In genomic region chr12:103984935-103985334, GRCm38 (mm10) we compare ENCODE assay signal across 9 mouse cellular contexts. TPM values are rescaled to one million over a fixed set of nuclear protein-coding genes. Genes with fewer than 3 reads are reported as not detected.
DNase-seq lines count a peak whose midpoint lies in the region; ATAC-seq lines count a peak whose summit lies in the region.
"Had no signal": no experiment of that assay in that cellular context is flagged by ENCODE, and none has a peak within 500 bp of the region (broad histone marks: within the 10 kb centered on the region; RNA-seq: fewer than 3 reads in every experiment).

No protein-coding gene starts in this region.

- H3K4me3 ChIP-seq in intestine, embryonic 14.5 days (ENCODE audit: low read depth, low read length) = no peak overlapping the region
- no peak overlapping the region for H3K4me3 ChIP-seq in intestine, embryonic 15.5 days (replicated peaks)
- H3K4me3 ChIP-seq: embryonic facial prominence, embryonic 15.5 days had no signal

- no peak overlapping the region for H3K9ac ChIP-seq in intestine, embryonic 14.5 days (ENCODE audit: low read length)
- H3K9ac ChIP-seq in intestine, embryonic 15.5 days = no peak overlapping the region
- H3K9ac ChIP-seq: embryonic facial prominence, embryonic 15.5 days had no signal

- no peaks in the 10 kb centered on the region for H3K9me3 ChIP-seq in intestine, embryonic 14.5 days (ENCODE audit: control insufficient read depth, low read length)
- H3K9me3 ChIP-seq in intestine, embryonic 15.5 days = no peaks in the 10 kb centered on the region
- H3K9me3 ChIP-seq: embryonic facial prominence, embryonic 15.5 days had no signal

- no peak overlapping the region for H3K27ac ChIP-seq in intestine, embryonic 14.5 days (ENCODE audit: low read depth)
- no peak overlapping the region for H3K27ac ChIP-seq in intestine, embryonic 15.5 days
- H3K27ac ChIP-seq: embryonic facial prominence, embryonic 15.5 days had no signal

- H3K4me2 ChIP-seq in intestine, embryonic 14.5 days (ENCODE audit: low read length) = no peak overlapping the region
- no peak overlapping the region for H3K4me2 ChIP-seq in intestine, embryonic 15.5 days (replicated peaks)
- H3K4me2 ChIP-seq: embryonic facial prominence, embryonic 15.5 days had no signal

- intact Hi-C loops in left cerebral cortex, postnatal 14 days (cut with DNase I) = no loop called here

- H3K36me3 ChIP-seq in intestine, embryonic 14.5 days (ENCODE audit: control insufficient read depth, insufficient read depth, low read length) = no peaks in the 10 kb centered on the region
- no peaks in the 10 kb centered on the region for H3K36me3 ChIP-seq in intestine, embryonic 15.5 days
- H3K36me3 ChIP-seq: embryonic facial prominence, embryonic 15.5 days had no signal

- H3K27me3 ChIP-seq in intestine, embryonic 14.5 days (replicated peaks; ENCODE audit: control insufficient read depth, insufficient read depth, low read length) = no peaks in the 10 kb centered on the region
- no peaks in the 10 kb centered on the region for H3K27me3 ChIP-seq in intestine, embryonic 15.5 days (replicated peaks)
- H3K27me3 ChIP-seq: embryonic facial prominence, embryonic 15.5 days had no signal

- ATAC-seq in intestine, embryonic 14.5 days (replicated peaks; ENCODE audit: low FRiP score, low TSS enrichment, low read depth) = no peak
- no peak for ATAC-seq in intestine, embryonic 15.5 days

- no peaks in the 10 kb centered on the region for H3K4me1 ChIP-seq in intestine, embryonic 14.5 days (replicated peaks; ENCODE audit: control insufficient read depth, insufficient read depth, low read length)
- no peaks in the 10 kb centered on the region for H3K4me1 ChIP-seq in intestine, embryonic 15.5 days (replicated peaks)
- H3K4me1 ChIP-seq: embryonic facial prominence, embryonic 15.5 days had no signal

- DNase-seq in intestine, embryonic 14.5 days (ENCODE audit: low spot score) = peak; percentile 59
- DNase-seq in A20 (ENCODE audit: low read depth, low spot score) (peak; percentile 46), ES-CJ7 (ENCODE audit: low read depth, low spot score) (peak; percentile 55)
- DNase-seq in embryo, embryonic 11 days = peak; percentile 47
- peak; percentile 77 to 79 for DNase-seq in left cerebral cortex, postnatal 14 days (ENCODE audit: low spot score in 2 of 2)
- peak; percentile 79 for DNase-seq in testis, postnatal 10 days (ENCODE audit: low spot score)
- DNase-seq in urinary bladder, postnatal 10 days (ENCODE audit: low spot score) = no peak

- WGBS in intestine, embryonic 14.5 days = 65% methylated on average over 4 of the region's 4 CpGs
- 57% methylated on average over 4 of the region's 4 CpGs for WGBS in intestine, embryonic 15.5 days

RNA-seq across cellular contexts. Expression of gene Serpina11, which starts 4.8 kb away (rescaled TPM):
- polyA plus RNA-seq in intestine, embryonic 14.5 days (2014; fragmentation: Nextera tagmentation; extraction: Ambion mirVana) = not detected in 2 replicates
- polyA plus RNA-seq in intestine, embryonic 15.5 days (2015; fragmentation: Nextera tagmentation; extraction: Ambion mirVana) = 0.10 TPM in 1 of 2 replicates, not detected in the other
- not detected for total RNA-seq in left cerebral cortex, postnatal 14 days (2021)
- polyA plus RNA-seq: embryonic facial prominence, embryonic 15.5 days had no signal

RNA-seq across cellular contexts. Expression of gene Serpina1e, which starts 26.2 kb away (rescaled TPM):
- polyA plus RNA-seq in intestine, embryonic 14.5 days (2014; fragmentation: Nextera tagmentation; extraction: Ambion mirVana) = 5.3 and 9.2 TPM in 2 replicates
- polyA plus RNA-seq in intestine, embryonic 15.5 days (2015; fragmentation: Nextera tagmentation; extraction: Ambion mirVana) = 25.6 and 27.7 TPM in 2 replicates
- total RNA-seq in left cerebral cortex, postnatal 14 days (2021) = not detected

RNA-seq across cellular contexts. Expression of gene Serpina9, which starts 28.6 kb away (rescaled TPM):
- polyA plus RNA-seq in intestine, embryonic 14.5 days (2014; fragmentation: Nextera tagmentation; extraction: Ambion mirVana) = 0.04 TPM in 1 of 2 replicates, not detected in the other
- polyA plus RNA-seq in intestine, embryonic 15.5 days (2015; fragmentation: Nextera tagmentation; extraction: Ambion mirVana) = not detected in 2 replicates
- total RNA-seq in left cerebral cortex, postnatal 14 days (2021) = 1 to 10 TPM in 1 of 2 experiments, under 1 TPM in 1; 0.77 to 1.4 TPM

RNA-seq across cellular contexts. Expression of gene Serpina12, which starts 59.3 kb away (rescaled TPM):
- not detected in 2 replicates for polyA plus RNA-seq in intestine, embryonic 14.5 days (2014; fragmentation: Nextera tagmentation; extraction: Ambion mirVana)
- polyA plus RNA-seq in intestine, embryonic 15.5 days (2015; fragmentation: Nextera tagmentation; extraction: Ambion mirVana) = not detected in 2 replicates
- total RNA-seq in left cerebral cortex, postnatal 14 days (2021) = not detected
